Comparison of ENCODE assay signal across 23 mouse cellular contexts in genomic region chrX:38669111-38669903, GRCm38 (mm10).
"Had no signal": no experiment of that assay in that cellular context is flagged by ENCODE, and none has a peak within 500 bp of the region (broad histone marks: within the 10 kb centered on the region; RNA-seq: fewer than 3 reads in every experiment).

No protein-coding gene starts in this region.

- H3K27ac ChIP-seq: heart, embryonic 10.5 days; heart, embryonic 13.5 days; heart, embryonic 15.5 days; hindbrain, embryonic 13.5 days; hindbrain, embryonic 15.5 days; hindbrain, postnatal 0 days; left cerebral cortex, adult 2 months; limb, embryonic 10.5 days; limb, embryonic 12.5 days; liver, embryonic 13.5 days; liver, embryonic 15.5 days had no signal

- H3K36me3 ChIP-seq: heart, embryonic 10.5 days; heart, embryonic 13.5 days; heart, embryonic 15.5 days; hindbrain, embryonic 13.5 days; hindbrain, embryonic 15.5 days; limb, embryonic 10.5 days; limb, embryonic 12.5 days; liver, embryonic 13.5 days; liver, embryonic 15.5 days had no signal

- H3K4me2 ChIP-seq: heart, embryonic 13.5 days; heart, embryonic 15.5 days; hindbrain, embryonic 13.5 days; hindbrain, embryonic 15.5 days; limb, embryonic 12.5 days; liver, embryonic 11.5 days; liver, embryonic 13.5 days; liver, embryonic 15.5 days had no signal

- H3K4me3 ChIP-seq: heart, embryonic 10.5 days; heart, embryonic 13.5 days; heart, embryonic 15.5 days; hindbrain, embryonic 13.5 days; hindbrain, embryonic 15.5 days; left cerebral cortex, adult 2 months; limb, embryonic 10.5 days; limb, embryonic 12.5 days; liver, embryonic 13.5 days; liver, embryonic 15.5 days had no signal

- DNase-seq: gastrocnemius, postnatal 14 days; gastrocnemius, postnatal 36 days; heart, adult 18-20 months; heart, postnatal 14 days; heart, postnatal 36 days; kidney, adult 18-20 months; kidney, adult 8-10 months; kidney, postnatal 10 days; kidney, postnatal 25 days; kidney, postnatal 4 days; liver; liver, embryonic 13.5 days had no signal

- H3K4me1 ChIP-seq: heart, embryonic 10.5 days; heart, embryonic 13.5 days; heart, embryonic 15.5 days; hindbrain, embryonic 13.5 days; hindbrain, embryonic 15.5 days; limb, embryonic 10.5 days; limb, embryonic 12.5 days; liver, embryonic 13.5 days; liver, embryonic 15.5 days had no signal

- H3K27me3 ChIP-seq: heart, embryonic 13.5 days; heart, embryonic 15.5 days; hindbrain, embryonic 13.5 days; hindbrain, embryonic 15.5 days; limb, embryonic 12.5 days; liver, embryonic 13.5 days; liver, embryonic 15.5 days had no signal

- H3K9ac ChIP-seq: heart, embryonic 13.5 days; heart, embryonic 15.5 days; hindbrain, embryonic 13.5 days; hindbrain, embryonic 15.5 days; limb, embryonic 12.5 days; liver, embryonic 13.5 days; liver, embryonic 15.5 days had no signal

- ATAC-seq: hindbrain, postnatal 0 days had no signal

- H3K9me3 ChIP-seq: heart, embryonic 10.5 days; heart, embryonic 13.5 days; heart, embryonic 15.5 days; hindbrain, embryonic 13.5 days; hindbrain, embryonic 15.5 days; limb, embryonic 10.5 days; limb, embryonic 12.5 days; liver, embryonic 13.5 days; liver, embryonic 15.5 days had no signal
